Mouse (Mus musculus): ENCODE measurements around the gene Elavl2.

- TF ChIP-seq POLR2A (IDR thresholded peaks at IDR 0.05; ENCODE audit: extremely low read depth, insufficient read depth, low read length) (no peak), CTCF (IDR thresholded peaks at IDR 0.05; ENCODE audit: low read depth, low read length) (no peak)
Measured at GRCm38 (mm10) chr4:91371131-91371818, 29.3 kb downstream of the Elavl2 start.

Measured in liver, adult 2 months (tissue).